Mouse (Mus musculus): ENCODE data around the gene Armc2.

DNA sequence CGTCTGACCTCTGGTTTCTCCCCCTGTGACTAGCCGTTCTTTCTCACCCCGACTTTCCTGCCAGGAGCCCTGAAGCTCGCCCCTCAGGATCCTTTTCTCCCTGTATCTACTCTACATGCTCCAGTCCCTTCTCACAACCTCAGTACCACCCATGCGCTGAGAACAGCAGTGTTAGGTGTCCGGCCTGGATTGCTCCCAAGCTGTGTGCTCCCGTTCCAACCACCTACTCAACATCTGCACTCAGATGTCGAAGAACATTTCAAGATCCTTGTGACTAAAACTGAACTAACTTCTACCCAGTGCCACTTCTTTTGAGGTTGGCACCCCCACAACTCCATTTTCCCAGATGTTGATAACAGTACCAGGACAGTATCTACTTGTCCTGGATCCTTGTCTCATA is 30.4 kb upstream of the Armc2 start:
- TF ChIP-seq CTCF (IDR thresholded peaks at IDR 0.05; ENCODE audit: borderline replicate concordance, insufficient read depth, low read length): no peak
- TF ChIP-seq POLR2A (IDR thresholded peaks at IDR 0.05; ENCODE audit: low read depth, low read length): no peak
